8 mouse cellular contexts compared by ENCODE assay signal in genomic region chr11:98357396-98358160, GRCm38 (mm10). TPM values are rescaled to one million over a fixed set of nuclear protein-coding genes. Genes with fewer than 3 reads are reported as not detected.
DNase-seq lines count a peak whose midpoint lies in the region; ATAC-seq lines count a peak whose summit lies in the region.

No protein-coding gene starts in this region.

- peak overlapping the region; percentile 65 for H3K4me2 ChIP-seq in hindbrain, embryonic 11.5 days (replicated peaks; ENCODE audit: low read depth, low read length)
- peak overlapping the region; percentile 76 for H3K4me2 ChIP-seq in lung, embryonic 15.5 days

- WGBS in hindbrain, embryonic 11.5 days, result 12% methylated on average over 13 of the region's 13 CpGs
- WGBS in lung, embryonic 15.5 days, result 8% methylated on average over 13 of the region's 13 CpGs

- H3K27ac ChIP-seq in hindbrain, embryonic 11.5 days (ENCODE audit: low read depth, low read length), result peak overlapping the region; percentile 65; the same call in 1 of the 2 replicates
- peak overlapping the region; percentile 96 for H3K27ac ChIP-seq in lung, embryonic 15.5 days

- H3K36me3 ChIP-seq in hindbrain, embryonic 11.5 days (ENCODE audit: control insufficient read depth, insufficient read depth, low read length), result no peaks in the 10 kb centered on the region
- no peaks in the 10 kb centered on the region for H3K36me3 ChIP-seq in lung, embryonic 15.5 days

- H3K9me3 ChIP-seq in hindbrain, embryonic 11.5 days (ENCODE audit: control insufficient read depth, low read length), result no peaks in the 10 kb centered on the region
- no peaks in the 10 kb centered on the region for H3K9me3 ChIP-seq in lung, embryonic 15.5 days

- peak overlapping the region; percentile 58 for H3K4me3 ChIP-seq in hindbrain, embryonic 11.5 days (ENCODE audit: low read depth, low read length)
- H3K4me3 ChIP-seq in lung, embryonic 15.5 days, result peak overlapping the region; percentile 84

- H3K27me3 ChIP-seq in hindbrain, embryonic 11.5 days (ENCODE audit: control insufficient read depth, insufficient read depth, low read length), result peaks cover 8% of the 10 kb centered on the region
- H3K27me3 ChIP-seq in lung, embryonic 15.5 days, result peaks cover 20% of the 10 kb centered on the region; the same call in 1 of the 2 replicates

- peak; percentile 61 for DNase-seq in cerebellum, adult 9-11 months
- no peak for DNase-seq in cerebellum, adult 11 months
- DNase-seq in hindbrain, embryonic 11.5 days (ENCODE audit: low spot score), result no peak
- no peak for DNase-seq in retina, postnatal 1 day
- no peak for DNase-seq in gastrocnemius, adult 18-20 months (ENCODE audit: low spot score)
- DNase-seq in adrenal gland, adult (ENCODE audit: inconsistent age in 2 of 2, low spot score in 1 of 2), result no peak

- peak overlapping the region; percentile 15; the same call in 1 of the 2 replicates for H3K9ac ChIP-seq in hindbrain, embryonic 11.5 days (ENCODE audit: low read depth, low read length)
- H3K9ac ChIP-seq in lung, embryonic 15.5 days, result peak overlapping the region; percentile 34

- peak; percentile 24 for ATAC-seq in activated CD4-positive, CD25-positive, alpha-beta regulatory T cell, adult 4 months
- ATAC-seq in hindbrain, embryonic 11.5 days (ENCODE audit: low FRiP score), result 0 out of 2 replicates have a peak, but pooled peaks have one; percentile 21
- no peak for ATAC-seq in lung, embryonic 15.5 days (ENCODE audit: borderline replicate concordance, extremely low read depth, low FRiP score, low TSS enrichment)

- peaks cover 24% of the 10 kb centered on the region for H3K4me1 ChIP-seq in hindbrain, embryonic 11.5 days (replicated peaks; ENCODE audit: control insufficient read depth, insufficient read depth, low read length)
- peaks cover 56% of the 10 kb centered on the region for H3K4me1 ChIP-seq in lung, embryonic 15.5 days

RNA-seq across cellular contexts. Expression of gene Stard3, which starts 0.6 kb away (rescaled TPM):
- 10 to 100 TPM; 33.3 to 42.1 TPM for polyA plus RNA-seq in activated CD4-positive, CD25-positive, alpha-beta regulatory T cell, adult 4 months (2017; shearing (Covaris generic))
- polyA plus RNA-seq in hindbrain, embryonic 11.5 days (2014; fragmentation: Nextera tagmentation; extraction: Ambion mirVana), result 40.1 and 43.2 TPM in 2 replicates
- polyA plus RNA-seq in lung, embryonic 15.5 days (2015; fragmentation: Nextera tagmentation; extraction: Ambion mirVana), result 45.2 and 52.5 TPM in 2 replicates
- 10 to 100 TPM; 11.1 to 13.6 TPM for total RNA-seq in gastrocnemius, adult 18-20 months (2021)

RNA-seq across cellular contexts. Expression of gene Ppp1r1b, which starts 9.4 kb away (rescaled TPM):
- not detected for polyA plus RNA-seq in activated CD4-positive, CD25-positive, alpha-beta regulatory T cell, adult 4 months (2017; shearing (Covaris generic))
- polyA plus RNA-seq in hindbrain, embryonic 11.5 days (2014; fragmentation: Nextera tagmentation; extraction: Ambion mirVana), result 0.29 and 0.70 TPM in 2 replicates
- 3.5 and 5.5 TPM in 2 replicates for polyA plus RNA-seq in lung, embryonic 15.5 days (2015; fragmentation: Nextera tagmentation; extraction: Ambion mirVana)
- under 1 TPM; 0.18 to 0.31 TPM for total RNA-seq in gastrocnemius, adult 18-20 months (2021)

RNA-seq across cellular contexts. Expression of gene Tcap, which starts 26.0 kb away (rescaled TPM):
- not detected for polyA plus RNA-seq in activated CD4-positive, CD25-positive, alpha-beta regulatory T cell, adult 4 months (2017; shearing (Covaris generic))
- 0.53 and 0.54 TPM in 2 replicates for polyA plus RNA-seq in hindbrain, embryonic 11.5 days (2014; fragmentation: Nextera tagmentation; extraction: Ambion mirVana)
- polyA plus RNA-seq in lung, embryonic 15.5 days (2015; fragmentation: Nextera tagmentation; extraction: Ambion mirVana), result 5.1 and 7.5 TPM in 2 replicates
- total RNA-seq in gastrocnemius, adult 18-20 months (2021), result 1,000 to 10,000 TPM; 3,864 to 4,194 TPM

RNA-seq across cellular contexts. Expression of gene Neurod2, which starts 28.1 kb away (rescaled TPM):
- polyA plus RNA-seq in activated CD4-positive, CD25-positive, alpha-beta regulatory T cell, adult 4 months (2017; shearing (Covaris generic)), result not detected
- polyA plus RNA-seq in hindbrain, embryonic 11.5 days (2014; fragmentation: Nextera tagmentation; extraction: Ambion mirVana), result 0.27 and 0.36 TPM in 2 replicates
- polyA plus RNA-seq in lung, embryonic 15.5 days (2015; fragmentation: Nextera tagmentation; extraction: Ambion mirVana), result 0.05 TPM in 1 of 2 replicates, not detected in the other
- not detected for total RNA-seq in gastrocnemius, adult 18-20 months (2021)

RNA-seq across cellular contexts. Expression of gene Pnmt, which starts 28.7 kb away (rescaled TPM):
- not detected for polyA plus RNA-seq in activated CD4-positive, CD25-positive, alpha-beta regulatory T cell, adult 4 months (2017; shearing (Covaris generic))
- 0.54 and 0.93 TPM in 2 replicates for polyA plus RNA-seq in hindbrain, embryonic 11.5 days (2014; fragmentation: Nextera tagmentation; extraction: Ambion mirVana)
- 0.12 TPM in 1 of 2 replicates, not detected in the other for polyA plus RNA-seq in lung, embryonic 15.5 days (2015; fragmentation: Nextera tagmentation; extraction: Ambion mirVana)
- 1 to 10 TPM; 1.2 to 8.2 TPM for total RNA-seq in gastrocnemius, adult 18-20 months (2021)
